Mouse (Mus musculus): Measurements from ENCODE around the gene Lhpp. TPM values are rescaled to one million over a fixed set of nuclear protein-coding genes. Genes with fewer than 3 reads are reported as not detected.

Gene Lhpp
- total and polyA plus RNA-seq, 2 experiments from 2014 or later = 22.9 to 40.1 TPM

GRCm38 (mm10) chr7:132703515-132704309, 93.3 kb downstream of the Lhpp start:
- no peaks in the 10 kb centered on the region for H3K9me3 ChIP-seq (replicated peaks; ENCODE audit: control insufficient read depth, low read length)
- no peaks in the 10 kb centered on the region for H3K36me3 ChIP-seq (replicated peaks; ENCODE audit: control insufficient read depth, insufficient read depth, low read length)
- H3K4me1 ChIP-seq (ENCODE audit: control insufficient read depth, insufficient read depth) = peaks cover 7% of the 10 kb centered on the region; the same call in 1 of the 2 replicates
- 0 out of 2 replicates have a peak overlapping the region, but pooled peaks have one; percentile 4 for H3K9ac ChIP-seq (replicated peaks; ENCODE audit: low read depth, low read length)
- H3K4me2 ChIP-seq (ENCODE audit: low read depth, low read length) = no peak overlapping the region
- no peak overlapping the region for H3K4me3 ChIP-seq (ENCODE audit: low read depth, low read length)
- ATAC-seq (ENCODE audit: insufficient read depth, low read depth) (no peak), DNase-seq (ENCODE audit: low spot score) (no peak)
- no peak overlapping the region for H3K27ac ChIP-seq (ENCODE audit: low read depth)
- H3K27me3 ChIP-seq (ENCODE audit: control insufficient read depth, insufficient read depth, low read length) = no peaks in the 10 kb centered on the region
- 78% methylated on average over 9 of the region's 9 CpGs for WGBS
- TF ChIP-seq EP300 (IDR thresholded peaks at IDR 0.05; ENCODE audit: low read depth) = no peak
- no peak for TF ChIP-seq CTCF (IDR thresholded peaks at IDR 0.05; ENCODE audit: low read depth)

GRCm38 (mm10) chr7:132704310-132704875, 94.0 kb downstream of the Lhpp start:
- DNase-seq (ENCODE audit: low spot score) (no peak), ATAC-seq (ENCODE audit: insufficient read depth, low read depth) (no peak)
- H3K36me3 ChIP-seq (replicated peaks; ENCODE audit: control insufficient read depth, insufficient read depth, low read length) = no peaks in the 10 kb centered on the region
- no peak for TF ChIP-seq EP300 (IDR thresholded peaks at IDR 0.05; ENCODE audit: low read depth)
- no peak for TF ChIP-seq CTCF (IDR thresholded peaks at IDR 0.05; ENCODE audit: low read depth)
- no peaks in the 10 kb centered on the region for H3K9me3 ChIP-seq (replicated peaks; ENCODE audit: control insufficient read depth, low read length)
- H3K27me3 ChIP-seq (ENCODE audit: control insufficient read depth, insufficient read depth, low read length) = no peaks in the 10 kb centered on the region
- no peak overlapping the region for H3K4me2 ChIP-seq (ENCODE audit: low read depth, low read length)
- no peak overlapping the region for H3K9ac ChIP-seq (replicated peaks; ENCODE audit: low read depth, low read length)
- WGBS = 91% methylated on average over 8 of the region's 8 CpGs
- H3K4me3 ChIP-seq (ENCODE audit: low read depth, low read length) = no peak overlapping the region
- H3K4me1 ChIP-seq (ENCODE audit: control insufficient read depth, insufficient read depth) = peaks cover 7% of the 10 kb centered on the region; the same call in 1 of the 2 replicates
- H3K27ac ChIP-seq (ENCODE audit: low read depth) = no peak overlapping the region

DNA sequence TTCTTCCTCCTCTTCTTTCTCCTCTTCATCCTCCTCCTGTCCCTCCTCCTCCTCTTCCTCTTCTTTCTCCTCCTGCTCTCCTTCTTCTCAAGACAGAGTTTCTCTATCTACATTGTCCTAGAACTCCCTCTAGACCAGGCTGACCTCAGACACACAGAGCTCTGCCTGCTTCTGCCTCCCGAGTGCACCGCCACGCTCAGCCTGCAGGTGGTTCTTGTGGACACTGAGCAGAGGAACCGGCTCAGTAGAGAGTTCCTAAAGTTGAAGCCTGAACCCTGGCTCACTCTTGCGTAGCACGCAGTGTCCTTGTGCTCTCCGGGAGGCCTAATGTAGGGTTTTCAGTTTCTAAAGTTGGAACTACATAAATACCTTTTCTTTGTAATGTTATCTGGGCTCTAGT, 94.7 kb downstream of the Lhpp start:
- 87% methylated on average over 7 of the region's 7 CpGs for WGBS
- Histone ChIP-seq H3K27ac (ENCODE audit: low read depth) (no peak overlapping the region), H3K4me3 (ENCODE audit: low read depth, low read length) (no peak overlapping the region), H3K27me3 (ENCODE audit: control insufficient read depth, insufficient read depth, low read length) (no peaks in the 10 kb centered on the region), H3K36me3 (replicated peaks; ENCODE audit: control insufficient read depth, insufficient read depth, low read length) (no peaks in the 10 kb centered on the region), H3K9me3 (replicated peaks; ENCODE audit: control insufficient read depth, low read length) (no peaks in the 10 kb centered on the region), H3K4me1 (ENCODE audit: control insufficient read depth, insufficient read depth) (0 out of 2 replicates have a peak, but pooled peaks cover 2% of the 10 kb centered on the region), H3K9ac (replicated peaks; ENCODE audit: low read depth, low read length) (no peak overlapping the region), H3K4me2 (ENCODE audit: low read depth, low read length) (no peak overlapping the region)
- TF ChIP-seq CTCF (IDR thresholded peaks at IDR 0.05; ENCODE audit: low read depth) (no peak), EP300 (IDR thresholded peaks at IDR 0.05; ENCODE audit: low read depth) (no peak)
- DNase-seq (ENCODE audit: low spot score) (no peak), ATAC-seq (ENCODE audit: insufficient read depth, low read depth) (no peak)

DNA sequence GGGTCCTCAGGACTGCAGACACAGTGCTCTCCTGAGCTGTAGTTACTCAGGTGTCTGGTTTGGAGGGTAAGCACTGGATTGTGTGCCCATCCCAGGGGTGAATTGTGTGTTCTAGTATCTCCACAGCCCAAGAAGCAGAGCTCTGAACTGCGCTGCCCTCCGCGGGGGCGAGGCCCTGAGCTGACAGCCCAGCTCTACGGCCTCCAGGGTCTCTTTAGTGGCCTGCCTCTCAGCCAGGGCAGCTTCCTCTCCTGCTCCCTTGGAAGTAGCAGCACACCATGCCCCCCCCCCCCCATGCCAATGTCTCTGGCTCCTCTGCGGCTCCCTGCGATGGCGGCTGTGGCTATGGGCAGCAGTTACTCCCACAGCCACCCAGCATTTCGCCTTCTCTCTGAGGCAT, 101.1 kb downstream of the Lhpp start:
- DNase-seq (ENCODE audit: low spot score) (no peak), ATAC-seq (ENCODE audit: insufficient read depth, low read depth) (no peak)
- H3K4me2 ChIP-seq (ENCODE audit: low read depth, low read length) = no peak overlapping the region
- no peaks in the 10 kb centered on the region for H3K27me3 ChIP-seq (ENCODE audit: control insufficient read depth, insufficient read depth, low read length)
- no peak overlapping the region for H3K9ac ChIP-seq (replicated peaks; ENCODE audit: low read depth, low read length)
- peak overlapping the region; percentile 62 for H3K27ac ChIP-seq (ENCODE audit: low read depth)
- no peak overlapping the region for H3K4me3 ChIP-seq (ENCODE audit: low read depth, low read length)
- peaks cover 42% of the 10 kb centered on the region for H3K4me1 ChIP-seq (ENCODE audit: control insufficient read depth, insufficient read depth)
- peaks cover 9% of the 10 kb centered on the region for H3K36me3 ChIP-seq (replicated peaks; ENCODE audit: control insufficient read depth, insufficient read depth, low read length)
- 76% methylated on average over 9 of the region's 9 CpGs for WGBS
- TF ChIP-seq CTCF (IDR thresholded peaks at IDR 0.05; ENCODE audit: low read depth) (no peak), EP300 (IDR thresholded peaks at IDR 0.05; ENCODE audit: low read depth) (no peak)
- no peaks in the 10 kb centered on the region for H3K9me3 ChIP-seq (replicated peaks; ENCODE audit: control insufficient read depth, low read length)

DNA sequence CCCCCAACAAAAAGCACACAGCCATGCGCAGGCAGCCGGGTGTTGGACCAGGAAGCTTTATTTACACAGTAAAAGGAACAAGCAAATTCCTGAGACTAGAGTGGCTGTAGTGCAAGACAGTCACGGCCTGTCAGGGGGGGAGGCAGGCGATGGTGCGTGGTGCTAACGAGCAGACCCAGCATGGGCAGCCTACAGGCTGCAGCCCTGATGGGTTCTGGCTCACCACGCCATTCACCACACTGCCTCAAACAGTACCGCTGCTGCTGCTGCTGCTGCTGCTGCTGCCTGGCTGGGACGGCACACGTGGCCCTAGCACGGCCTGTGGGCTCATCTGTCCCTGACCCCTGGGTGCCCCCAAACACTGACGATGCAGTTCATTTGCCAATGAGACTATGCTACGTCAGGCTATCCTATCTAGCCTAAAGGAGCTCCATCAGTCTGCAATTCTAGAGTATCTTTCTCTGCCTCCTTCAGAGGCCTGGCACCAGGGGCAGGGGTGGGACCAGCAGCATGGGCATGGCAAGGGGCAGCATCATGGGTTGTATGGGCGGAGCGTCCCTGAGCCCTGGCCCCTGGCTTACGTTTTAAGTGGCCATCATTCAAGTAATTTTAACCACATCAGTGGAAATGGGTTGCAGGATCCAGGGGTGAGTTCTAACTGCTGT, 101.7 kb downstream of the Lhpp start:
- no peaks in the 10 kb centered on the region for H3K27me3 ChIP-seq (ENCODE audit: control insufficient read depth, insufficient read depth, low read length)
- 46% methylated on average over 16 of the region's 16 CpGs for whole genome bisulfite sequencing
- TF ChIP-seq CTCF (IDR thresholded peaks at IDR 0.05; ENCODE audit: low read depth) = no peak
- no peak for TF ChIP-seq EP300 (IDR thresholded peaks at IDR 0.05; ENCODE audit: low read depth)
- DNase-seq (ENCODE audit: low spot score) (no peak), ATAC-seq (ENCODE audit: insufficient read depth, low read depth) (no peak)
- H3K9me3 ChIP-seq (replicated peaks; ENCODE audit: control insufficient read depth, low read length) = no peaks in the 10 kb centered on the region
- H3K4me1 ChIP-seq (ENCODE audit: control insufficient read depth, insufficient read depth) = peaks cover 42% of the 10 kb centered on the region
- H3K9ac ChIP-seq (replicated peaks; ENCODE audit: low read depth, low read length) = peak overlapping the region; percentile 26; the same call in 1 of the 2 replicates
- H3K36me3 ChIP-seq (replicated peaks; ENCODE audit: control insufficient read depth, insufficient read depth, low read length) = peaks cover 9% of the 10 kb centered on the region
- no peak overlapping the region for H3K4me2 ChIP-seq (ENCODE audit: low read depth, low read length)
- H3K27ac ChIP-seq (ENCODE audit: low read depth) = peak overlapping the region; percentile 62
- no peak overlapping the region for H3K4me3 ChIP-seq (ENCODE audit: low read depth, low read length)
